Mouse (Mus musculus) heart, adult 2 months (tissue): ENCODE measurements around the gene Znhit3. TPM values are rescaled to one million over a fixed set of nuclear protein-coding genes. Genes with fewer than 3 reads are reported as not detected.

Source experiments
- DNase-seq, 2 experiments: peaks; one replicate each; pipeline ENCODE4 v3.0.0; 2021
- H3K27ac ChIP-seq: fragments of 200-600 bp; 2 replicates; pipeline ENCODE4 v1.8.1; 2022
- H3K27me3 ChIP-seq: fragments of 200-500 bp; 2 replicates; pipeline ENCODE4 v1.6.1; 2012; ENCODE audit warnings: mild to moderate bottlenecking, low read length, inconsistent platforms, mixed read lengths; ENCODE audit not compliant: control insufficient read depth, insufficient read depth
- H3K36me3 ChIP-seq: fragments of 200-500 bp; 2 replicates; pipeline ENCODE4 v1.6.1; 2012; ENCODE audit warnings: low read length, inconsistent platforms; ENCODE audit not compliant: control insufficient read depth, insufficient read depth
- H3K4me1 ChIP-seq: fragments of 200-500 bp; 2 replicates; pipeline ENCODE4 v1.6.1; 2011; ENCODE audit warnings: low read length; ENCODE audit not compliant: control insufficient read depth, insufficient read depth
- H3K4me3 ChIP-seq: fragments of 200-600 bp; 2 replicates; pipeline ENCODE4 v1.8.1; 2022
- H3K79me2 ChIP-seq: fragments of 200-500 bp; replicated peaks from 2 replicates; pipeline ENCODE4 v1.6.1; 2012; ENCODE audit warnings: mild to moderate bottlenecking, inconsistent platforms, low read length, moderate library complexity, mixed read lengths; ENCODE audit not compliant: control insufficient read depth, insufficient read depth
- H3K9ac ChIP-seq: fragments of 200-500 bp; 2 replicates; pipeline ENCODE4 v1.6.1; 2012; ENCODE audit warnings: low read depth, mild to moderate bottlenecking, control low read depth, inconsistent platforms, low read length, mixed read lengths
- CTCF ChIP-seq: fragments of 200-600 bp; IDR thresholded peaks from 2 replicates; pipeline ENCODE4 v1.8.1; 2022; ENCODE audit warnings: antibody characterized with exemption, mild to moderate bottlenecking, moderate library complexity
- EP300 ChIP-seq: fragments of 200-500 bp; IDR thresholded peaks from 2 replicates; pipeline ENCODE4 v1.6.1; 2011; ENCODE audit warnings: low read depth, low read length, control low read depth; ENCODE audit not compliant: insufficient read depth
- POLR2A ChIP-seq: fragments of 200-500 bp; IDR thresholded peaks from 2 replicates; pipeline ENCODE4 v1.6.1; 2011; ENCODE audit warnings: mild to moderate bottlenecking, low read depth, low read length, control low read depth; ENCODE audit not compliant: insufficient read depth
- WGBS: fragments of 180-500 bp; shearing (Covaris S2); methylation state at CpG from one replicate; pipeline ENCODE4 v1.1.7; 2018; 5-methylcytosine and 5-hydroxymethylcytosine counted together
- intact Hi-C: fragments of 180-260 bp; cut with DNase I; formaldehyde crosslinking; loops from one replicate; pipeline ENCODE4 v1.15.1; 2025
- polyA plus RNA-seq: library from polyadenylated mRNA; depleted of rRNA; stranded (reverse); fragments of >200 nt; gene quantifications from 2 replicates; pipeline ENCODE4 v1.2.3, GENCODE M21; 2012
- total RNA-seq, 2 experiments: library from RNA; stranded (reverse); gene quantifications; 2 replicates each; pipeline ENCODE4 v1.2.3; 2021

Znhit3 gene
- total and polyA plus RNA-seq, 3 experiments = 8.7 to 11.6 (median 8.8) TPM

DNA sequence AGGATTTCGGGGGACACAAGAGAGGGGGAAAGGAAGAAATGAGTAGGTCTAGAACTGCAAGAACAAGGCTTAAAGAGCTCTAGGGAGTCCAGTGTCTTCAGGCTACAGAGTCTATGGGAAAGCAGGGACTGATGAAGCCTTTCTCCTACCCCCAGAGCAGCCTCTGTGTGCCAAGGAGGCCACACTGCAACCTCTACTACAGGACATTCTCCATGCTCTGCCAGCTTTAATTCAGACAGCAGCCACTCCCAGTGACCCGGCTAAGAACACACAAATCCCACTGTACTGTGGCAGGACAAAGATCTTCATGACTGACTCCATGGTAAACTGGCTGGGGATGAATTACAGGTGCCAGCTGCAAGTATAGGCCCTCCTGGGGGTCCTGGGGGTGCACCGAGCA is 9.1 kb downstream of the Znhit3 start:
- no peaks in the 10 kb centered on the region for H3K4me1 ChIP-seq
- TF ChIP-seq EP300 (no peak), POLR2A (no peak), CTCF (no peak)
- WGBS = 79% methylated on average over 3 of the region's 3 CpGs
- H3K27me3 ChIP-seq = no peaks in the 10 kb centered on the region
- H3K36me3 ChIP-seq = no peaks in the 10 kb centered on the region
- no peak for DNase-seq
- intact Hi-C loops = no loop called here
- no peak overlapping the region for H3K9ac ChIP-seq
- no peak overlapping the region for H3K27ac ChIP-seq
- no peaks in the 10 kb centered on the region for H3K79me2 ChIP-seq
- H3K4me3 ChIP-seq = no peak overlapping the region

DNA sequence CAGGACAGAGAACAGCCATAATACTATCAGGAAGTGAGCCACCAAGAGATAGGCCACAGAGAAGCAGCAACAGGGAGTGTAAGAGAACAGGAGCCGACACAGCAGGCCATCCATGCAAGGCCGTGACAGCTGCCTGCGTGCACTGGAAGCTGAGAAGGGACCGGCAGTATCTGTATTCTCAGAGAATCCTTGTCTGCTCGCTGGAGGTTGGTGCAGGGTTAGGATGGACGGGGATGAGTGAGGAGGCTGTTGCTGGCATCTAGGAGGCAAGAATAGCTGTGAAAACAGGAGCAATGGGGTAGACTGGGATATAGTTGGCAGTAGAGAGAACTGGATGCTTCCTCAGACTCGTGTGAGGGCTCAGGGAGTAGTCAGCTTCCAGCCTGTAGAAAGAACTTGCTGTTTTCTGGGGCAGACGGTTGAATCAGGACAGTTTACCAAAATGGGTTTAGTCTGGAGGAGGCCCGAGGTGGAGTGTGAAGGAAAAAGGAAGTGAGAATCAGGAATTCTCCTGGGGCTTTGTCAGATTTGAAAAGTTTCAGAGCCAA is 11.5 kb downstream of the Znhit3 start:
- intact Hi-C loops = no loop called here

DNA sequence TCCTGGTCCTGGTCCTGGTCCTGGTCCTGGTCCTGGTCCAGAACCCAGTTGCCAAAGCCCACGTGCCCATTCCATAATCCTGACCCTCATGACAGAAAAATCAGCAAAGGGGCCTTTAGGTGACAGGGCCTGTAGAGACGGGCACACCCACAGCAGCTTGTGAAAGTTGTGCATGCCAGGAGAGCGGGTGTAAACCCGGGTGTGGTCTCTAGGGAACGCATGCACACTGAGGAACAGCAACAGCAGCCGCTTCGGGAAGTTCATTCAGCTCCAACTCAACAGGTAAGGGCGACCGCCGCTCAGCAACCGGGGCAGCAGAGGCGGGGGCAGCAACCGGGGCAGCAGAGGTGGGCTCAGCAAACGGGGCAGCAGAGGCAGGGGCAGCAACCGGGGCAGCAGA is 23.1 kb downstream of the Znhit3 start:
- intact Hi-C loops = no loop called here
- WGBS = 92% methylated on average over 15 of the region's 15 CpGs
- Histone ChIP-seq H3K79me2 (no peaks in the 10 kb centered on the region), H3K4me3 (no peak overlapping the region), H3K4me1 (no peaks in the 10 kb centered on the region), H3K27me3 (no peaks in the 10 kb centered on the region), H3K9ac (no peak overlapping the region), H3K36me3 (no peaks in the 10 kb centered on the region), H3K27ac (no peak overlapping the region)
- DNase-seq = no peak
- no peak for TF ChIP-seq POLR2A
- no peak for TF ChIP-seq CTCF
- no peak for TF ChIP-seq EP300

More for the DNA sequence above, 11.5 kb downstream of the Znhit3 start:
- Histone ChIP-seq H3K27ac (no peak overlapping the region), H3K36me3 (no peaks in the 10 kb centered on the region), H3K9ac (no peak overlapping the region), H3K4me3 (no peak overlapping the region), H3K4me1 (no peaks in the 10 kb centered on the region), H3K79me2 (no peaks in the 10 kb centered on the region), H3K27me3 (no peaks in the 10 kb centered on the region)
- WGBS = 68% methylated on average over 9 of the region's 9 CpGs
- TF ChIP-seq POLR2A (no peak), EP300 (no peak), CTCF (no peak)
- DNase-seq = no peak

DNA sequence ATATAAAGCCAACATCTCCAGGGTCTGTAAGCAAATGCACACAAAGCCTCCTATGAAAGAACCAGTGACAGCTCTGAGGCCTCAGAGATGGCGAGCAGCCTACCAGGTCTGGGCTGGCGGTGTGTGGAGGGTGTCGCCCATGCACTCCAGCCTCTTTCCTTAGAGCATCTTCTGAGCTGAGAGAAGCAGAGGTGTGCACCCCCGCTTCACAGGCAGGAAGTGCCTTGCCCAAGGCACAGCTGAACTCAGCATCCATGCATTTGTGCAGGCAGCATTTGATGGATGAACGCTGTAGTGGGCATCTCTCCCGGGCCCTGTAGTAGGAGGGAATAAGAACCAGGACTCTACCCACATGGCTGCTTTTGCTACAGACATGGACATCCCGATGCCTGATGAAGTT is 24.5 kb downstream of the Znhit3 start:
- Histone ChIP-seq H3K27ac (no peak overlapping the region), H3K27me3 (no peaks in the 10 kb centered on the region), H3K4me3 (no peak overlapping the region), H3K9ac (no peak overlapping the region), H3K4me1 (no peaks in the 10 kb centered on the region), H3K36me3 (no peaks in the 10 kb centered on the region), H3K79me2 (no peaks in the 10 kb centered on the region)
- no peak for DNase-seq
- TF ChIP-seq CTCF = no peak
- WGBS = 93% methylated on average over 7 of the region's 7 CpGs
- intact Hi-C loops = no loop called here

DNA sequence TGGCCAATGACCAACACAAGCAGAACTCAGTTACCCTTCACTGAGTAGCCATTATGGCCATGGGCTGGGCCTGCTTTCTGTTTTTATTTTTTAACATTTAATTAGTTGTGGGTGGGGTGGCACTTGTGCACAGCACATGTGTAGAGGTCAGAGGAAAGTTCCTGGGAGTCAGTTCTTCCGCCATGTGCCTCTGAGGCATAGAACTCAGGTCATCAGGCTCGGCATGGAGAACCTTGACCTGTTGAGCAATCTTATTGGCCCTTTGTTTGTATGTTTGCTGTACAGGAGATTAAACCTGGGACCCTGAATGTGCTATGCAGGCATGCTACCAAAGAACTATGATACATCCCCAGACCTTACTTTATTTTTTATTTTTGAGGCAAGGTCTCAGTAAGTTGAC is 26.7 kb downstream of the Znhit3 start:
- no peak for DNase-seq
- Histone ChIP-seq H3K36me3 (no peaks in the 10 kb centered on the region), H3K4me1 (no peaks in the 10 kb centered on the region), H3K27me3 (no peaks in the 10 kb centered on the region), H3K27ac (no peak overlapping the region), H3K9ac (no peak overlapping the region), H3K4me3 (no peak overlapping the region), H3K79me2 (no peaks in the 10 kb centered on the region)
- intact Hi-C loops = no loop called here
- TF ChIP-seq POLR2A (no peak), EP300 (no peak), CTCF (no peak)
- 93% methylated on average over 2 of the region's 2 CpGs for WGBS

DNA sequence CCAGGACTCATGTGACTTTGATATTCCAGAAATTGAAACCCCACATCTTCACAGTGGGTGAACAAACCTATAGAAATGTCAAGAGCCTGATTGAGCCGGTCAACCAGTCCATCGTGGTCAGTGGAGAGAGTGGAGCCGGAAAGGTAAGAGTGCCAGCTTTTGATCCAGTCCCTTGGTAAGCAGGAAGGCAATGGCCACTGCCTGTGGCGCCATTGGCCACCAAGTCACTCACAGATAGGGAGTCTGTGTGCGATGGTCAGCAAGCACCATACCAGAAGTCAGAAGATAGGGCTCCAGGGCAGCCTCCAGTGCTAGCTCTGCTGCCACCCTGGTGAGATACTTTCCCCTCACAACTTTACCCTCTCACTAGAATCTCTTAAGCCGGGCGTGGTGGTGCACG is 28.1 kb downstream of the Znhit3 start:
- Histone ChIP-seq H3K4me3 (no peak overlapping the region), H3K36me3 (no peaks in the 10 kb centered on the region), H3K9ac (no peak overlapping the region), H3K4me1 (no peaks in the 10 kb centered on the region), H3K27me3 (no peaks in the 10 kb centered on the region), H3K27ac (no peak overlapping the region), H3K79me2 (no peaks in the 10 kb centered on the region)
- WGBS = 97% methylated on average over 8 of the region's 8 CpGs
- TF ChIP-seq POLR2A (no peak), CTCF (no peak), EP300 (no peak)
- intact Hi-C loops = no loop called here
- DNase-seq = no peak
